Mouse (Mus musculus): ENCODE results near the gene Sumf1. TPM values are rescaled to one million over a fixed set of nuclear protein-coding genes. Genes with fewer than 3 reads are reported as not detected.
A peak's percentile ranks its signal among the peaks of the same experiment; 100 is the strongest.

Sumf1 gene
- total RNA-seq, 4 experiments from 2014 or later, result 23.3 to 26.6 (median 24.4) TPM

DNA sequence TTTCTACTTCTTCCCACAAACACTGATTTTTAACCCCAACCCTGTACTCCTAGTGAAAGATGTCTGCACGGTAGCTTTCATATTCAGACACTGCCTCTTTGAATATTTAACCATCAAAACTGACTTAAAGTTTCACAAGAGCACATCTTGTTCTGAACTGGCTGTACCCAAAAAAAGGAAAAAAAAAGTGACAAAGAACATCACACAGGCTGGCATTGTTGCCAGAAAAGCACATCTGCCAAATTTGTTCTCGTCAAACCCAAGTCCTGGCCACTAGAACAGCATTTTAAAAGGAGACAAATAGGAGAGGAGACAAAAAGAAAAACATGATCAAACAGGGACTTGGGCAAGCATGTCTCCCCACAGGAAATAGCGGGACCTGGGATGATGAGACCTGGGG is 91.9 kb downstream of the Sumf1 start:
- DNase-seq (ENCODE audit: low spot score in 2 of 2), result no peak

DNA sequence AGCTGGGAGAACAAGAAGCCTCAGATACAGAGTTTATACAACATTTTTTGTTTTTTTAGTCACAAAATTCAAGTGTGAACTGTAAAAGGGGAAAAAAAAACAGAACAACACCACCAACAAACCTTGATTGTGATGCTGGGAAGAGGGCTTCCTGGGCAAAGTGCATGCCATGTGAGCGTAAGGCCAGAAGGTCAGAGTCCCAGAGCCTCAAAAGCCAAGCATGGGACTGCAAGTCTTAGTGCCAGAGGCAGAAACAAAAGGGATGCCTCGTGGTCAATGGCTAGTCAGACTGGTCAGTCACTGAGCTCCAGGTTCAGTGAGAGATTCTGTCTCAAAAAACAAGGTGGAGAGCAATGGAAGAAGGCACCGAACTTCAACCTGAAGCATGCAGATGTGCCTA is 92.7 kb downstream of the Sumf1 start:
- DNase-seq (ENCODE audit: low spot score in 2 of 2), result no peak

DNA sequence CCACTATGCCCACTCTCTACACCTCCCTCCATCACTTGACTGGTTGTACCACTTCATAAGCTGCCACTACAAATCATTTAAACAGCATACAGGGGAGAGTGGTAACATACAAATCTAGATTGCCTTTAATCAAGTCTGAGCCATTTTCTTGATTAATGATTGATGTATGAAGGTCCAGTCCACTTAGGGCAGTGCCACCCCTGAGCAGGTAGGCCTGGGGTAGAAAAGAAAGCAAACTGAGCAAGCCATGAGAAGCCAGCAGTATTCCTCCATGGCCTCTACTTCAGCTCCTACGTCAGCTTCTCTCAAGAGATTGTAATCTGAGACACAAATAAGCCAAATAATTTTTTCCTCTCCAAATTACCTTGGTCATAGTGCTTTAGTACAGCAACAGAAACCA is 94.1 kb downstream of the Sumf1 start:
- DNase-seq (ENCODE audit: low spot score in 2 of 2), result no peak

DNA sequence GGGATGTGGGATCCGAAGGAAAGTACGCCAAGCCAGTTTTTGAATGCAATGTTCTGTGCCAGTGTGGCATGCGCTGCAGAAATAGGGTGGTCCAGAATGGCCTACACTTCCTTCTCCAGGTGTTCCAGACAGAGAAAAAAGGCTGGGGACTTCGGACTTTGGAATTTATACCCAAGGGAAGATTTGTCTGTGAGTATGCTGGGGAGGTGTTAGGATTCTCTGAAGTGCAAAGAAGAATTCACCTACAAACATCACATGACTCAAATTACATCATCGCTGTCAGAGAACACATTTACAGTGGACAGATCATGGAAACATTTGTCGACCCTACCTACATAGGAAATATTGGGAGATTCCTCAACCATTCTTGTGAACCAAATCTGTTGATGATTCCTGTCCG is 109.5 kb downstream of the Sumf1 start:
- DNase-seq (ENCODE audit: low spot score in 2 of 2), result no peak

DNA sequence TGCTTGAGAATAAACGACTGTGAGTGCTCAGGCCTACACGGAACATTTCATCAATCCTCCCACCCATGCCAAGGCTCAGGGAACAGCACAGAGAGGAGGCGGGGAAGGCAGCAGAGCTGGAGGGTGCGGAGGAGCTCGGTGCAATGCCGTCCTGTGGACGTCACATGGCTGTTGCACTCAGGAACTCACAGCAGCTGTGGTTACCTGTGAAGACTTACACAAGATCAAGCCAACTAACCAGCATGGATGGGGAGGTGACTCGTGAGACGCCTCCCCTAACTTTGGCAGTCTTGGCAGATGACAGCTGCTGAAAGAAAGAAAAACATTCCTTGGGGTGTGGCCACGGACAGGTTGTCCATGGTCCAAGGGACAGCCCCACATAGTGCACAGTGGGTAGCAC is 110.8 kb downstream of the Sumf1 start:
- DNase-seq (ENCODE audit: low spot score in 2 of 2), result peak; percentile 31 to 73

DNA sequence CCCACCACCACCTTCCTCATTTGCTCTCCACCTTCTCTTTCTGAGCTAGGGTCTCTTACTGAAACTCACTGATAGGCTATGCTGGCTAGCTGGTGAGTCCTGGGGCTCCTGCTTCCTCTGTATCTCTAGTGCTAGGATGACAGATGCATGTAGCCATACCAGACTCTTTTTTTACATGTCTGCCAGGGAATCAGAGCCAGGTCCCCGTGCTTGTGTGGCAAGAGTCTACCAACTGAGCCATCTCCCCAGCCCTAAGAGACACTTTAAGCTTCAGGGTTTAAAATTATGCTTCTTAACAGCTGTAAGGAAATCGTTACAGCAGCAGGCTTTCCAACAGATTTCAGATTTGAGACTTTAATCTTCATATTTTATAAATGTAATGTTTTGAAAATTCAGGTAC is 111.5 kb downstream of the Sumf1 start:
- DNase-seq (ENCODE audit: low spot score in 2 of 2), result no peak

DNA sequence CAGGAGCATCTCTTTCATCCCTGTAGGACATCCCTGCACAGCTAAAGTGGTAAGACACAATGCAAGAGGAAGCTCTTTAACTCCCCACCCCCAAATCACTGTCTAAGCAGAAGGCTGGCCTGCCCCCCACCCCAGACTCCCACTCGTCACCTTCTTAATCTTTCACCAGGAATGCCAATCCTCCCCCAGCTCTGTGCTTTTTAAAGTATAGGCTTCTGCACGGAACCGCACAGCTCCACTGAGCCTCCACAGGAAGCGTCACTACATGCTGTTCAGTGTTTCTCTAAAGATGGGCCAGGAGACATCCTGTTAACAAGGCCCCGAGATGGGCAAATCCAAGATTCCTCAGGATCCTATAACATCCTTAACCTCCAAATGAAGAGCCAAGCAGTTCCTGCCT is 112.3 kb downstream of the Sumf1 start:
- DNase-seq (ENCODE audit: low spot score in 2 of 2), result peak in 1 of 2 experiments; percentile 67

DNA sequence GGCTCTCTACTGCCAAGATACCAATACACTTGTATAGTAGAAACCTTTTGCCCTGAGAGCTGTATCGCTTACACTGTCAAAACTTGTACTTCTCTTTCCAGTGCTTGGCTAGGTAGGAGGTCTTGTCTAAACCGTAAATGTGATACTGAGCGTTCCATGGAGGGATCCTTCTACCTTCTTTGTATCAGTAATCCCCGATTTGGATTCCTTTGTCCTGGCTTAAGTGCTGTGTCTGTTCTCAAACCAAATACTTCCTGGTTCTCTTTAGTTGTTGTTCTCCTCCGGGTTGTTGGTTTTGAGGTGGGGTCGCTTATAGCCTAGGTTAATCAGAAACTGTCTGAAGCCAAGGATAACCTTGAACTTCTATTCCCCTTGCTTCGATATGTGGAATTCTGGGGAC is 114.4 kb downstream of the Sumf1 start:
- DNase-seq (ENCODE audit: low spot score in 2 of 2), result no peak

DNA sequence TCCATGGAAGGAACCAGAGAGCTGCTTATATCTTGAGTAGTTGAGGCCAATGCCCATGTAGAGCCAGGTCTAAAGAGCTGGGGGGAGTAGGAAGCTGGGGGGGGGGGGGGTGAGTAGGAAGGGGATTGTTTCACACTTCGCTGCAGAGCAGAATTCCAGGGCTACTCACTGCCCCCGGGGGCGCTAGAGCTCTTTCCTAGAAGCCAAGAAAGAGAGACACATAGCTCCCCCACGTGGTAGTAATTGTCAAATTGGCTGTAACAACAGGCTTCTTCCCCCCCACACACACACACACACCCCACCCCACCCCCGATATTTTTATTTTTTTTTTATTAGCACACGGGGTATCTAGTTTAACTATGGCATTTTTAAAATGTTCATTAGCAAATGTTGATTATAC is 119.8 kb downstream of the Sumf1 start:
- peak in 1 of 2 experiments; percentile 86 for DNase-seq (ENCODE audit: low spot score in 2 of 2)

DNA sequence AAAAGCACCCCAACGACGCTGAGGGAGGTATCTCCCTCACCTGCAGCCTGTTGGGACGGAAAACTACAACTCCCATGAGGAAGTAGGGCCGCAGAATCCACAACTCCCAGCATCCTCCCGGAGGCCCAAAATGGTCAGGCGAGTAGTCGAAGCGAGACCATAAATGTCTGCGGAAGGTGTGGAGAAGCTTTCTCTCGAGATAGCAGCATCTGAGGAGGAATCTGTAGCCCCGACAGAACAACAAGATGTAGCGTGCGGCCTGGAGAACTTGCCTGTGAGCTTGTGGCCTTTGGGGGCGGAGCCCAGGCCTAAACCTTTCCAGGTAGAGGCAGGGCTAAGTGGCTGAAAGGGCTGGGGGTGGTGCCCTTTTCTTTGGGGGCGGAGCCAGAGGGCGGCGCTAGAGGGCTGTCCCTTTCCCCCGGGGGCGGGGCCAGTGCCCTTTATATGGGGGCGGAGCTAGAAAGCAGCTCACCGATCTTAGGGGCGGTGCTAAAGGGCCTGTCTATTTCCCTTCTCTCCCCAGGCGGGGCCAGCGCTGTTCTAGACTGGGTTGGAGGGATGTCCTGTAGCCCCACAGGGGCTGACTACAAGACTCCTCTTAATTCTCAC is 120.4 kb downstream of the Sumf1 start, which contains the start of gene Setmar:
Setmar (plus strand) TSS at position 128 of the 609 bp plus-strand sequence.
- DNase-seq (ENCODE audit: low spot score in 2 of 2), result peak; percentile 93 to 96

DNA sequence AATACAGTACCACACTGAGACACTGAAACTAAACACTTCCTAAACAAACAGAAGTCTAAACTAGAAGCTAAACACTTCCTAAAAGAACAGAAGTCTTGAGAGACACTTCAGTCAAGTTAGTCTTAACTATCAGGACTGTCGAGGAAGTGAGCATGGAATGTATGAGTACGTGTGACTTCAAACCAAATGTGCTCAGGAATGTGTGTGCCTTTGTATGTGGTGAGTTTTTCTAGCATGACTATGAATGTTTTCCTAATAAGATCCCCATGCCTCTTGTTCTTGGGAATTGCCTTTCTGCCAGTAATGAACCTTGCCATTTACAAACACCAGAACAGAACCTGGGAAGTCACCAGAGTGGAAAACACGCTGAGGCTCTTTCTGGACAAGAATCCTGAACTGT is 124.3 kb downstream of the Sumf1 start:
- DNase-seq (ENCODE audit: low spot score in 2 of 2), result no peak

DNA sequence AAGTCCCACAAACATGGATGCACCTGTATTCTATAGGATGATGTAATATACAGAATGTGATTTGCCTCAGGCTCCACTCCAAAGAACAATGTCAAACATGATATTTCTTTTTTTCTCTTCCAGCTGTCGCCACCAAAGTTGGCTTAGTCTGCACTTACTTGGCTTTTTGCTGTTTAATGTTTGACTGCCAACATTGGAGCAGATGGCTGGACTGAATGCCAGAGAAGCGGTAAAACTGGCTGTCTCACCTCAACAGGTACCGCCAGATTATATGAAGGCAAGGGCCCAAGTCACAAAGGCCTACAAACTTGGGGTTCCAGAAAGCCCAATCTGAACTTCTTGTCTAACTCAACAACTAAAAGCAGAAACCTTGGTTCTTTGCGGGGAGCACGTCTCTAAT is 127.3 kb downstream of the Sumf1 start:
- no peak for DNase-seq (ENCODE audit: low spot score in 2 of 2)

DNA sequence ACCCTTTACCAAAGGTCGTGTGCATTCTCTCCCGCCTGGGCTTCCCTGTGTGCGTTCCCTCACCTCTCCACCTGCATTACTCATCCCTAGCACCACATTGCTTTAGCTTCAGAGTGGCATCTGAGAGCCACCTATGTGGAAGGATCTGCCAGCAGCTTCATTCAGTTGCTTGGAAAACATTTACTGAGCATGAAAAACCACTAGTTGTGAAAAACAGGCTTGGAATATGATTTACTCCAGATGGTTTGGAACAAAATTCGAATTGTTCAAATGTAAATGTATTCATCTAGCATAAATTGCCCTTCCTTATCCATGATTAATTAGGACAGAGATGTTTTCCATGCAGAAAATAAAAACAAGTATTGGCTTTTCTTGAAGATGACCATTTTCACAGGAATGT is 128.0 kb downstream of the Sumf1 start:
- DNase-seq (ENCODE audit: low spot score in 2 of 2), result no peak

Other genes starting within 250 kb of the Sumf1 start
- gene Setmar, start 120.5 kb downstream of the Sumf1 start, total RNA-seq (2022), result 10 to 100 TPM; 10.2 to 11.6 (median 10.5) TPM
- 100 to 1,000 TPM; 444 to 572 (median 514) TPM for gene Itpr1, start 27.5 kb upstream of the Sumf1 start, total RNA-seq (2022)